Mouse (Mus musculus) hindbrain, embryonic 14.5 days (tissue): Measurements from ENCODE around the gene Manba. TPM values are rescaled to one million over a fixed set of nuclear protein-coding genes. Genes with fewer than 3 reads are reported as not detected.
"Not testable (repeated sequence)": the region's sequence is repeated elsewhere in the genome, so short reads cannot be mapped to it uniquely, and the experiment has no call there.

ENCODE experiments used
- ATAC-seq: fragments of 200-750 bp; cut with Nextera tagmentation; 2 replicates; pipeline ENCODE4 v1.8.0; 2017; ENCODE audit warnings: moderate number of reproducible peaks, mild to moderate bottlenecking, moderate TSS enrichment, moderate library complexity; ENCODE audit not compliant: low FRiP score
- DNase-seq: peaks from one replicate; pipeline ENCODE4 v3.0.0-alpha.2; 2015; ENCODE audit warnings: low spot score
- H3K27ac ChIP-seq: fragments of 300-500 bp; sonication (generic); 2 replicates; pipeline ENCODE4 v1.5.1; 2014; ENCODE audit warnings: mild to moderate bottlenecking, moderate library complexity
- H3K27me3 ChIP-seq: fragments of 300-500 bp; sonication (generic); 2 replicates; pipeline ENCODE4 v1.6.1; 2014; ENCODE audit warnings: mild to moderate bottlenecking, low read length, mixed read lengths; ENCODE audit not compliant: control insufficient read depth, insufficient read depth
- H3K36me3 ChIP-seq: fragments of 300-500 bp; sonication (generic); replicated peaks from 2 replicates; pipeline ENCODE4 v1.6.1; 2014; ENCODE audit not compliant: control insufficient read depth, insufficient read depth
- H3K4me1 ChIP-seq: fragments of 300-500 bp; sonication (generic); replicated peaks from 2 replicates; pipeline ENCODE4 v1.6.1; 2014; ENCODE audit warnings: antibody characterized with exemption, low read length, mixed read lengths; ENCODE audit not compliant: control insufficient read depth, insufficient read depth
- H3K4me2 ChIP-seq: fragments of 300-500 bp; sonication (generic); replicated peaks from 2 replicates; pipeline ENCODE4 v1.6.1; 2014; ENCODE audit warnings: mild to moderate bottlenecking, moderate library complexity
- H3K4me3 ChIP-seq: fragments of 300-500 bp; sonication (generic); replicated peaks from 2 replicates; pipeline ENCODE4 v1.5.1; 2014; ENCODE audit warnings: mild to moderate bottlenecking, low read length
- H3K9ac ChIP-seq: fragments of 300-500 bp; sonication (generic); 2 replicates; pipeline ENCODE4 v1.6.1; 2014
- H3K9me3 ChIP-seq: fragments of 300-500 bp; sonication (generic); 2 replicates; pipeline ENCODE4 v1.6.1; 2016; ENCODE audit warnings: low read length; ENCODE audit not compliant: control insufficient read depth
- WGBS: fragments of 180-500 bp; shearing (Covaris S2); extraction: QIAGEN DNeasy Blood & Tissue Kit; methylation state at CpG from one replicate; pipeline ENCODE4 v1.1.7; 2014; 5-methylcytosine and 5-hydroxymethylcytosine counted together
- polyA plus RNA-seq: library from polyadenylated mRNA; unstranded; fragments of >200 nt; fragmentation: Nextera tagmentation; extraction: Ambion mirVana; gene quantifications from 2 replicates; pipeline ENCODE4 v1.2.1, GENCODE M21; 2014

The Manba gene
- polyA plus RNA-seq, 1 experiment from 2014 or later = 8.1 TPM

DNA sequence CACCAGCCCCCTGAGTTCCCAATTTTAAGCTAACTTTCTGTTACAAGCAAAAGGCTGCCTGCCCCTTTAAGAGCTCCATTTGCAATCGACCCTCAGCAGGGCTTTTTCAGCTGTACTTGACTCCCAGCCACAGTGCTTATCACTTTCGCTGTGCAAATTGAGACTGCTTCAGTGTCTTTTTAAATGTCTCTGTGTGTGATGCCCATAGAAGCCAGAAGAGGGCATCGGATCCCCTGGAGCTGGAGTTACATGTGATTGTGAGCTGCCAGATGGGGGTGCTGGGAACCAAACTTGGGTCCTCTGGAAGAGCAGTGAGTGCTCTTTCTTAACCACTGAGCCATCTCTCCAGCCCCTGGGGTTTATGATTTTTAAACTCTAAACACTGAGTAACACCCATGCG lies 12.5 kb downstream of the Manba start:
- not testable (repeated sequence) for H3K4me1 ChIP-seq, ATAC-seq, H3K27ac ChIP-seq, H3K4me3 ChIP-seq, H3K9me3 ChIP-seq, H3K9ac ChIP-seq, H3K27me3 ChIP-seq, DNase-seq, H3K4me2 ChIP-seq, H3K36me3 ChIP-seq
- 93% methylated on average over 4 of the region's 4 CpGs for WGBS

DNA sequence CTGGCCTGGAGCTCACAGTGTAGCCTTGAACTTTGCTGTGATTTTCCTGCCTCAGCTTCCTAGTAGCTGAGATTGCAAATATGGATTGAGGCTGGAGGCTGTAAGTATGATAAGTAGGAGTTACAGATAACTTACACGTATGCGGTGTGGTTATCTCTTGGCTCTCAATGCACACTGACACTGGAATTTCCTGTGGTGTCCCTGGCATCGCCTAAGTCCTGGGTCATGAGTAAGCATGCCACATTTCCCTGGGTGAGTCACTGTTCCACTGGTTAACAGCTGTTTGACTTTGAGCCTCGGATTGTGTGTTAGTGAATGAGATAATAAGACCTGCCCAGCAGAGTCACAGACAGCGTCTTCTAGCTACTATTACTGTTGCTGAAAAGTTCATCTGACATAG lies 13.5 kb downstream of the Manba start:
- 95% methylated on average over 5 of the region's 5 CpGs for WGBS
- H3K27me3 ChIP-seq = no peaks in the 10 kb centered on the region

DNA sequence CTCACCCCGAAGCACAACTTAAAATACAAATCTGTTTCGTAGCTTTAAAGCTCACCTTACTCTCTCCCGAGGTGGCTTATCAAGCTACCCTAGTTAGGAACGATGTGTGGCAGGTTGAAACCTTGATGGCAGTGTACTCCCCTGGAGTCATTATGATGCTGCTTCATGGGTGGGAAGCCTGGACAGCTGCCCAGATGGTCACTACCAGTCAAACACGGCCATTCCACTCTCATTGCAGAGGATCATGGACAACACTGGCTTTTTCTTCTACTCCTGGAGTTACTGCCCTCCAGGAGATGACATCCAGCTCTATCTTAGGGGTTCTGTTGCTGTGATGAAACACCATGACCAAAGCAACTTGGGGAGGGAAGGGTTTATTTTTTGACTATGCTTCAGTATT lies 17.7 kb downstream of the Manba start:
- DNase-seq (no peak), ATAC-seq (no peak)
- Histone ChIP-seq H3K4me1 (no peaks in the 10 kb centered on the region), H3K27me3 (no peaks in the 10 kb centered on the region), H3K36me3 (no peaks in the 10 kb centered on the region), H3K9me3 (no peaks in the 10 kb centered on the region), H3K4me2 (no peak overlapping the region), H3K9ac (no peak overlapping the region), H3K27ac (no peak overlapping the region), H3K4me3 (no peak overlapping the region)
- 88% methylated on average over 5 of the region's 5 CpGs for WGBS

More for the DNA sequence above, 13.5 kb downstream of the Manba start:
- ATAC-seq (no peak), DNase-seq (no peak)
- no peak overlapping the region for H3K4me3 ChIP-seq
- H3K9ac ChIP-seq = no peak overlapping the region
- H3K9me3 ChIP-seq = no peaks in the 10 kb centered on the region
- no peaks in the 10 kb centered on the region for H3K36me3 ChIP-seq
- no peaks in the 10 kb centered on the region for H3K4me1 ChIP-seq
- H3K4me2 ChIP-seq = no peak overlapping the region
- no peak overlapping the region for H3K27ac ChIP-seq

DNA sequence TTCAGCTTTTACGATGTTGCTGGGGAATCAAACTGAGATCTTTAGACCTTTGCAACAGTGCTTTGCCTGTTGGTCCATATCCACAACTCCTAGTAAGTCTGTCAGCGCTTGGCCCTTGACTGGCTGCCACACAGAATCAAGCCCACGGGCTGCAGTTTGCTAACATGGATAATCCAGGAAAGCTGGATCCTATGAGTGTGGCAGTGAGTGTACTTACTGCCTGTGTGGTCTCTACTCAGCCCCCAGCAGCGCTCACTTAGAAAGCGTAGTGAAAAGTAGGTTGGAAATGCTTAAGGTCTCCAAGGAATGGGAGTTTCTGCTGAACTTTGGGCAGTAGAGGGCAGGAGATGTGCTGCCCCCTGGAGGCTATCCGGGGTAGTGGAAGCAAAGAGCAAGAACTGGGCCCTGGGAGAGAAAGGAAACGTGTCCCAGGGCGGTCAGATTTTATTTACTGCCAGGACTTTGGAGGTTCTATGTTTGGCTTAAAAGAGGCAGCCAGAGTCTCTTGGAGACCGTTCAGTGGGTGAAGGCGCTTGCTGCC lies 20.0 kb downstream of the Manba start:
- WGBS = 66% methylated on average over 10 of the region's 10 CpGs
- Histone ChIP-seq H3K27ac (no peak overlapping the region), H3K9ac (no peak overlapping the region), H3K9me3 (no peaks in the 10 kb centered on the region), H3K27me3 (no peaks in the 10 kb centered on the region), H3K4me2 (no peak overlapping the region), H3K4me1 (no peaks in the 10 kb centered on the region), H3K36me3 (no peaks in the 10 kb centered on the region), H3K4me3 (no peak overlapping the region)
- DNase-seq (no peak), ATAC-seq (no peak)

DNA sequence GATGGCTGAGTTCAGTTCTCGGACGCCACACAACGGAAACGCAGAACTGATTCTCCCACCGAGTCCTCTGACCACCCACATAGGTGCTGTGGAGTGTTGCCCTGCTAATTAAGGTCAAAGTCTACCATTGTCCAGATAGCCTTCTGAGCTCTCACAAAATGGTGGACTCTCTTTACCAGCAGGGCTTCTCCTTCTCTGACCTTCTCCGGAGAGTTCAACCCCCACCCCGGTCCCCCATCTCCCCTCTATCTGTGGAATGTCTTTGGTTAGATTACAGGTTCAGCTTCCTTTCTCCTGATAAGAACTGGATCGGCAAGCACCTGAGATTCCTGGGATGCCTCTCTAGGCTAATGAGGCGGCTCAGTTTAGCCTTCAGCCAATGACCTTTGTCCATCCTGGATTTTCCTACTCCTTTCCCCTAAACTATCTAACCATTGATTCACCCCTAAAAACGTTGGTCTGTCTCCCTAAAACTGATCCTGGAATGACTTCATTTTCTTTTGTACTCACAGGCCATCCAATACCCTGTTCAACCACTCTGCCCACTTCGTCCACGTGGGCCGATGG lies 20.6 kb downstream of the Manba start:
- WGBS = 90% methylated on average over 13 of the region's 13 CpGs

DNA sequence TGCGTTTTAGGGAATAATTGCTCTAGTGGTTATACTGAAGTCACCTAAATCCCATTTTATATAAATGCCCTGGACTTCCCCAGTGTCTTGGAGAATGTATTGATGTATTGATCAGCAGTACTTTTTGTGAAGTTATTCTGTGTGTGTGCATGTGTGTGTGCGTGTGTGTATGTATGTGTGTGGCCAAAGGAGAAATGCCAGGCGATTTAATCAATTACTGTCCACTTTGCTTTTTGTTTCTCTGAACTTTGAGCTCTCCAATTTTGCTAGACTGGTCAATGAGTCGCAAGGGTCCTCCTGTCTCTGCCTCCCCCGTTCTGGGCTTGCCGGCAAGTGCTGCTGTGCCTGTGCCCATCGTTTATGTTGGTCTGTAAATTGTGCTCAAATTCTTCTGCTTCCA lies 22.1 kb downstream of the Manba start:
- Histone ChIP-seq H3K27me3 (no peaks in the 10 kb centered on the region), H3K4me2 (no peak overlapping the region), H3K4me3 (no peak overlapping the region), H3K27ac (no peak overlapping the region), H3K9ac (no peak overlapping the region), H3K9me3 (no peaks in the 10 kb centered on the region), H3K36me3 (no peaks in the 10 kb centered on the region), H3K4me1 (no peaks in the 10 kb centered on the region)
- ATAC-seq (no peak), DNase-seq (no peak)
- 90% methylated on average over 7 of the region's 7 CpGs for WGBS

More for the DNA sequence above, 20.6 kb downstream of the Manba start:
- H3K9me3 ChIP-seq = no peaks in the 10 kb centered on the region
- H3K36me3 ChIP-seq = no peaks in the 10 kb centered on the region
- H3K27me3 ChIP-seq = no peaks in the 10 kb centered on the region
- H3K27ac ChIP-seq = no peak overlapping the region
- H3K4me2 ChIP-seq = no peak overlapping the region
- no peak overlapping the region for H3K4me3 ChIP-seq
- H3K9ac ChIP-seq = no peak overlapping the region
- ATAC-seq (no peak), DNase-seq (no peak)
- H3K4me1 ChIP-seq = no peaks in the 10 kb centered on the region

DNA sequence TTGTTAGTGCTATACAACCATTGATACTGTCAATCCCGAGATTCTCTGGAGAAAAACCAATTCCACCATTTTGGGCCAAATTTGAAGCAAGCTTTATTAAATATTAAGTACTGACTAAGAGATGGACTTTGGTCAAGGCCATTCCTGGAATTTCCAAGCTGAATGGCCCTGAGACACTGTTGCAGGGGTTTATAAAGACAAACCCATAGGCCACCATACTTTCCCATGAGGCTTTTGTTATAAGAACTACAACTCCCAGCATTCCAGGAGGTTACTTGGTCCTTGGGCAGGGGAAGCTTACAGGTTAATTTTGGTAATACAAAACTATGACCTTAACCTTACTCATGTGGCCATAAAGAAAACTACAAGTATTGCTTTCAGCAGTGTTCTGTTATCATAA lies 22.8 kb downstream of the Manba start:
- H3K27ac ChIP-seq = no peak overlapping the region
- ATAC-seq (no peak), DNase-seq (no peak)
- H3K27me3 ChIP-seq = no peaks in the 10 kb centered on the region
- whole genome bisulfite sequencing = 96% methylated on average over 1 of the region's 1 CpGs
- no peaks in the 10 kb centered on the region for H3K4me1 ChIP-seq
- H3K36me3 ChIP-seq = no peaks in the 10 kb centered on the region
- no peak overlapping the region for H3K4me3 ChIP-seq
- H3K9me3 ChIP-seq = no peaks in the 10 kb centered on the region
- no peak overlapping the region for H3K9ac ChIP-seq
- H3K4me2 ChIP-seq = no peak overlapping the region

DNA sequence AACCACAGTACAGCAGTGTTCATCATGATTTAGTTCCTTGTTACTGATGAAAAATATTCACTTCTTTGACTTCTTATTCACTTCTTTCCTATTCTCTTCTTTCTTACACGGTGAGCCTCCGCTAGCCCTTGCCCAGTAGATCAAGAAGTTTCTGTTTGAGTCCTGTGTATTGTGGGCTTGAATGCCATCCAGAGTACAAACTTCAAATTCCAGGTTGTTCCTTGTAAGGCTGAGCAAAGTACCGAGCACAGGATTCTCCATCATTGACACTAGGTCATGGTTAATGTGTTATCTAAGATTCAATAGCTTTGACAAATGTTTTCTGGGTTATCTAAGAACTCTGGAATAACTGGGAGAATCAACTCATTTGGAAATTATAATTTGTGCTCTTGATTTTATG lies 25.0 kb downstream of the Manba start:
- Histone ChIP-seq H3K9ac (no peak overlapping the region), H3K36me3 (no peaks in the 10 kb centered on the region), H3K27ac (no peak overlapping the region), H3K4me1 (no peaks in the 10 kb centered on the region), H3K9me3 (no peaks in the 10 kb centered on the region), H3K27me3 (no peaks in the 10 kb centered on the region), H3K4me2 (no peak overlapping the region), H3K4me3 (no peak overlapping the region)
- 85% methylated on average over 3 of the region's 3 CpGs for WGBS
- DNase-seq = no peak
- no peak for ATAC-seq

DNA sequence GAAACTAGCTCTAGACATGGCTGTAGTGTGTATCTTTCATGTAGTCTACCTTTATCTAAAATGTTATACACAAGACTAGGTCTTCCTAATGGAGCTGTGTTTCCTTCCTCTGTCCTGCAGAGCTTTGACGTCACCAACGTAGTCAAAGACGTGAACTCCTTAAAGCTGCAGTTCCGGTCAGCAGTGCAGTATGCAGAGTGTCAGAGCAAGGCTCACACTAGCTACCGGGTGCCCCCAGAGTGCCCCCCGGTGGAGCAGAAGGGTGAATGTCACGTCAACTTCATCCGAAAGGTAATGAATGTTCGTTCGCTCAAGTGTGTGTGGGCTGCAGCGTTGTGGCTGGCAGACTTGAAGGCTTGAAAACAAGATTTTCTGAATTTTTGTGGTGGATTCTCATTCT lies 26.3 kb downstream of the Manba start:
- ATAC-seq = no peak

DNA sequence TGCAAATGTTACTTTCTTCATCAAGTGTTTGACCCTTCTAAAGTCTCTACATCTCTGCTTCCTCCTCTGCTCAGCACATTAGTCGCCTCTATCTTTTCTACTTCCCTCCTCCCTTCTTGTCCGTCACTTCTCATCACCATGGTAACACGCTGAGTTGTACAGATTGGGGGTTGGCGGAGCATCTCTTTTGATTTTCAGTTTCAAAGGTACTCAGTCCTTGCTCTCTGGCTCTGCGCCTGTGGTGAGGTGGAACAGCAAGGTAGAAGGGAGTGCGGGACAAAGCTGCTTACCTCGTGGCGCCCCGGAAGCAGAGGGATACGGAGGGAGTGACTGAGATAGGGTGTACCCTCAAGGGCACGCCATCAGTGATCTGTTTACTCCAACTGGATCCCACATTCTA lies 27.9 kb downstream of the Manba start:
- H3K4me1 ChIP-seq = no peaks in the 10 kb centered on the region
- H3K27ac ChIP-seq = no peak overlapping the region
- H3K4me2 ChIP-seq = peak overlapping the region; percentile 24
- ATAC-seq (peak; percentile 63), DNase-seq (no peak)
- no peak overlapping the region for H3K9ac ChIP-seq
- no peaks in the 10 kb centered on the region for H3K9me3 ChIP-seq
- H3K36me3 ChIP-seq = no peaks in the 10 kb centered on the region
- H3K4me3 ChIP-seq = no peak overlapping the region
- no peaks in the 10 kb centered on the region for H3K27me3 ChIP-seq
- WGBS = 37% methylated on average over 11 of the region's 11 CpGs

More for the DNA sequence above, 26.3 kb downstream of the Manba start:
- no peak overlapping the region for H3K9ac ChIP-seq
- H3K27me3 ChIP-seq = no peaks in the 10 kb centered on the region
- WGBS = 51% methylated on average over 11 of the region's 11 CpGs
- no peak for DNase-seq
- no peaks in the 10 kb centered on the region for H3K4me1 ChIP-seq
- H3K4me2 ChIP-seq = no peak overlapping the region
- no peaks in the 10 kb centered on the region for H3K9me3 ChIP-seq
- no peaks in the 10 kb centered on the region for H3K36me3 ChIP-seq
- H3K27ac ChIP-seq = no peak overlapping the region
- no peak overlapping the region for H3K4me3 ChIP-seq
